Mouse (Mus musculus) urinary bladder, postnatal 25 days (tissue): ENCODE data around the gene Gm40193.

ENCODE experiments used
- DNase-seq: peaks from one replicate; pipeline ENCODE4 v3.0.0; 2022; ENCODE audit warnings: low spot score

The Gm40193 gene

DNA sequence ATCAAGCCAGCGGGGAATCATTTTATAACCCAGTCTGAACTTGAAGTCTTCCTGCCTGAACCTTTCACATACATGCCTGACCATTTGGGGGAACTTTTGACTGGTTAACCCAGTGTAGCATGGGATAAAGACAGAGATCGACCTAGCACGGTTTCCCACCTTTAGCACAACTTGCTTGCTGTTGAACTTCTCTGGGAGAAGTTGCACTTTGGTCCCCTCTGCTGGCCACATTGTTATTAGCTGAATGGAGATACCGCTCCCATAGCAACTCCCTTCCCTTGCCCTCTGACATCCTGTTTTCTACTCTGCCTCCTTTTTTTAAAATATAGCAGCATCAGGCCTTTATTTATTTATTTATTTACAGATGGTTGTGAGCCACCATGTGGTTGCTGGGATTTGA lies 26.4 kb downstream of the Gm40193 start:
- DNase-seq, result peak; percentile 65

DNA sequence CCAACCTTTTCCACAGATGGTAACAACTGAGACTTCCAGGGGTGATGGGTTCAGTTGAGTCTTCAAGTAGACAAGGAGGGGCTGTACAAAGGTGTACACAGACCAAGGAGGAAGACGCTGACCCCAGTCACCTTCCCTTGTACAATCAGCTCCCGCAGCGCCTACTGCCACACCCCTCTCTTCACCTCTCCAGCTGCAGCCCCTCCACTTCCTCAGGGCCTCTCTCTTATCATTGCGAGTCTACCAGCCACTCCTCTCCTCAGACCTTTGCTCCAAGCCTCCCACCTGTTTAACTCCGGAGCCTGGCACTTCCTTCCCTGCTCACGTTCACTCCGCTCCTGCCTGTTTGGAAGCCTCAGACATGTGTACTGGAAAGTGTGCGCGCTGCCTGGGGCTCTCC lies 27.8 kb downstream of the Gm40193 start, which contains the start of gene Tm4sf5:
TSS of gene Tm4sf5 (plus strand) at position 275 of the 400 bp plus-strand sequence.
- DNase-seq, result no peak

GRCm38 (mm10) chr11:70502018-70502417 lies 30.7 kb downstream of the Gm40193 start:
- no peak for DNase-seq

DNA sequence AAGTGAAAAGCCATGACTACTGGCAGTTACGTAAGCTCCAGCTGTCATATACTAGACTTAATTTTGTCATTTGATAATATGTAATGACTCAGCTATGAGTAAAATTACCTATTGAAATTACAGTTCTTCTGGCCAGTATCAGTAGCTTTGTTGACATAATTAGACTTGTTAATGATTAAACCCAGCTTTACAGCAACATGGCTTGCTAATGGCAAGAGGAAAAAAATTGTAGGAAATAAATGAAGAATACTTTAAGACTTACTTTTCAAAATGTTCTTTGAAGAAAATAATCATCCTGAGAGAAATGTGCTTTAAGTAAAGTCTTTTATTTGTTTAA lies 32.3 kb downstream of the Gm40193 start:
- DNase-seq, result no peak

GRCm38 (mm10) chr11:70499566-70500475 lies 32.9 kb downstream of the Gm40193 start:
- DNase-seq, result no peak

GRCm38 (mm10) chr11:70489684-70490083 lies 43.1 kb downstream of the Gm40193 start:
- DNase-seq, result no peak

DNA sequence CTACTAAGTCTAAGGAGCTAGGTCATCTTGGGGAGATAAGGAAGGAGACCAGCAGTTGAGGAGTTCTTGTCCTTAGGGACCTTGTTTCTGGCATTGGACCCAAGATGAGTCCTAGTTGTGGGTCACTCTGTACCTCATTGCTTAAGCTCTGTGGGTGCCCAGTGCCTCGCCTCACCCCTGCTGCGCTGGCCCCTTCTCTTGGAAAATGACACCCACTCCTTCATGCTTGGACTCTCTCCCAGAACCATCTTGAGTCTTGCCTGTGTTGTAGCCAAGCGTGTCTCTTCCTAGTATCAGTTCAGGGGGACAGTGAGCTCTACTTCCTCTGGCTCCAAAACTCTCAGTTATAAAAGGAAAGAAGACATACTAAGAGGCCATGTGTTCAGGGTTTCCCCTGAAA lies 43.6 kb downstream of the Gm40193 start:
- no peak for DNase-seq

DNA sequence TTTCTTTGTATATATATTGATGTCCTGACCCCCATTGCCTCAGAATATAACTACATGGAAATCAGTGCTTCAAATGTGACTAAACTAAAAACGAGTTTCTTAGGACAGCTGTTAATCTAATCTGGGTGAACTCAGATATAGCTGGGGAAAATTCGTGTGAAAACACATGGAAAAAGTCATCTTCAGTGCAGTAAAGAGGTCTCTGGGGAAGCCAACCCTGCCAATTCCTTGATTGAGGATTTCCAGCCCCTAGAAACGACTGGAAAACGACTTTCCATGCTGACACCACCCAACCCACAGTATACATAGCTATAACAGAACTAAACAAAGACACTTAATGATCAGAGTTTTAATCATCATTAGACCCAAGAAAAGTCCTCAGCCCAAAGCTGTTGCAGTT lies 44.9 kb downstream of the Gm40193 start:
- DNase-seq, result no peak

DNA sequence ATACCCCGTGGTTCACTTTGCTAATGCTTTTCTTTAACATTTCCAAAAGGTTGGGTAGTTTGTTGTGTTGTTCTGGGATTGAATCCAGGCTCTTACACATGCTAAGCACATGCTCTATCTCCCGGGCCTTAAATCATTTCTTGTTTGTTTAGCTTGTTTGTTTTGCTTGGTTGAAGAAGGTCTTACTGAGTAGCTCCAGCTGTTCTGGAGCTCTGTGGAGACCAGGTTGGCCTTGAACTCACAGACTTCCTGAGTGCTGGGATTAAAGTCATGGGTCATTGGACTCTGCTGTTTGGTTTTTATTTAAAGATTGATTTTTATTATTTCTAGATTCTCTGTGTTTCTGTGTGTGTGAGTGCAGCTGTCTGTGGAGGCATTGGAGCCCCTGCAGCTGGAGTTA lies 47.2 kb downstream of the Gm40193 start:
- DNase-seq, result no peak
